ENCODE assay signal across 13 mouse cellular contexts in genomic region chr9:62541606-62542005, GRCm38 (mm10). TPM values are rescaled to one million over a fixed set of nuclear protein-coding genes. Genes with fewer than 3 reads are reported as not detected.
DNase-seq lines count a peak whose midpoint lies in the region; ATAC-seq and TF ChIP-seq lines count a peak whose summit lies in the region.
"Had no signal": no experiment of that assay in that cellular context is flagged by ENCODE, and none has a peak within 500 bp of the region (broad histone marks: within the 10 kb centered on the region; RNA-seq: fewer than 3 reads in every experiment).

No protein-coding gene starts in this region.

- H3K9ac ChIP-seq in midbrain, embryonic 11.5 days (ENCODE audit: low read length) = no peak overlapping the region; the same call in 1 of the 2 replicates
- H3K9ac ChIP-seq in forebrain, embryonic 14.5 days (ENCODE audit: low read length) = peak overlapping the region; percentile 40; the same call in 1 of the 2 replicates
- H3K9ac ChIP-seq in hindbrain, postnatal 0 days (replicated peaks; ENCODE audit: low read length) = no peak overlapping the region
- H3K9ac ChIP-seq in neural tube, embryonic 15.5 days (replicated peaks) = no peak overlapping the region
- H3K9ac ChIP-seq: liver, embryonic 13.5 days had no signal

- no peak for TF ChIP-seq CTCF in hindbrain, postnatal 0 days (IDR thresholded peaks at IDR 0.05; ENCODE audit: low read depth)

- peaks cover 54% of the 10 kb centered on the region for H3K27me3 ChIP-seq in midbrain, embryonic 10.5 days (ENCODE audit: low read depth, poor library complexity, severe bottlenecking)
- H3K27me3 ChIP-seq in midbrain, embryonic 11.5 days (ENCODE audit: control insufficient read depth, insufficient read depth, low read length) = no peaks in the 10 kb centered on the region; the same call in 1 of the 2 replicates
- no peaks in the 10 kb centered on the region for H3K27me3 ChIP-seq in forebrain, embryonic 14.5 days (replicated peaks; ENCODE audit: control insufficient read depth, insufficient read depth, low read length)
- no peaks in the 10 kb centered on the region for H3K27me3 ChIP-seq in hindbrain, postnatal 0 days (ENCODE audit: insufficient read depth, low read length)
- no peaks in the 10 kb centered on the region for H3K27me3 ChIP-seq in neural tube, embryonic 15.5 days (replicated peaks)

- no peaks in the 10 kb centered on the region for H3K36me3 ChIP-seq in midbrain, embryonic 10.5 days
- no peaks in the 10 kb centered on the region for H3K36me3 ChIP-seq in midbrain, embryonic 11.5 days (ENCODE audit: control insufficient read depth, insufficient read depth, low read length)
- H3K36me3 ChIP-seq in forebrain, embryonic 14.5 days (ENCODE audit: control insufficient read depth, insufficient read depth, low read length) = no peaks in the 10 kb centered on the region
- no peaks in the 10 kb centered on the region for H3K36me3 ChIP-seq in hindbrain, postnatal 0 days (ENCODE audit: insufficient read depth, low read length)
- no peaks in the 10 kb centered on the region for H3K36me3 ChIP-seq in neural tube, embryonic 15.5 days
- H3K36me3 ChIP-seq: liver, embryonic 13.5 days had no signal

- ATAC-seq in midbrain, embryonic 11.5 days (ENCODE audit: low FRiP score) = no peak
- ATAC-seq in forebrain, embryonic 14.5 days = no peak
- no peak for ATAC-seq in hindbrain, postnatal 0 days
- no peak for ATAC-seq in neural tube, embryonic 15.5 days (ENCODE audit: low FRiP score)
- no peak for ATAC-seq in CD4-positive, CD25-positive, alpha-beta regulatory T cell, adult 4 months
- ATAC-seq: inflammation-experienced regulatory T-cells, adult 6 months had no signal

- 62% methylated on average over 10 of the region's 10 CpGs for WGBS in midbrain, embryonic 10.5 days
- 53% methylated on average over 10 of the region's 10 CpGs for WGBS in midbrain, embryonic 11.5 days
- WGBS in forebrain, embryonic 14.5 days = 54% methylated on average over 10 of the region's 10 CpGs
- 49% methylated on average over 10 of the region's 10 CpGs for WGBS in hindbrain, postnatal 0 days
- WGBS in neural tube, embryonic 15.5 days = 55% methylated on average over 10 of the region's 10 CpGs

- H3K4me3 ChIP-seq in midbrain, embryonic 10.5 days = no peak overlapping the region
- H3K4me3 ChIP-seq in midbrain, embryonic 11.5 days (ENCODE audit: low read depth, low read length) = no peak overlapping the region
- no peak overlapping the region for H3K4me3 ChIP-seq in forebrain, embryonic 14.5 days (ENCODE audit: low read depth, low read length)
- no peak overlapping the region for H3K4me3 ChIP-seq in hindbrain, postnatal 0 days (ENCODE audit: low read length)
- H3K4me3 ChIP-seq in neural tube, embryonic 15.5 days (replicated peaks) = no peak overlapping the region
- H3K4me3 ChIP-seq: liver, embryonic 13.5 days had no signal

- H3K4me1 ChIP-seq in midbrain, embryonic 10.5 days = peaks cover 54% of the 10 kb centered on the region
- peaks cover 12% of the 10 kb centered on the region for H3K4me1 ChIP-seq in midbrain, embryonic 11.5 days (ENCODE audit: control insufficient read depth, insufficient read depth, low read length)
- peaks cover 50% of the 10 kb centered on the region for H3K4me1 ChIP-seq in forebrain, embryonic 14.5 days (ENCODE audit: control insufficient read depth, insufficient read depth, low read length)
- H3K4me1 ChIP-seq in hindbrain, postnatal 0 days (ENCODE audit: insufficient read depth, low read length) = peaks cover 26% of the 10 kb centered on the region
- peaks cover 54% of the 10 kb centered on the region for H3K4me1 ChIP-seq in neural tube, embryonic 15.5 days
- H3K4me1 ChIP-seq: liver, embryonic 13.5 days had no signal

- H3K27ac ChIP-seq in midbrain, embryonic 10.5 days (replicated peaks) = peak overlapping the region; percentile 60
- H3K27ac ChIP-seq in midbrain, embryonic 11.5 days (ENCODE audit: low read depth, low read length) = no peak overlapping the region
- H3K27ac ChIP-seq in forebrain, embryonic 14.5 days (ENCODE audit: low read depth, low read length) = peak overlapping the region; percentile 95
- H3K27ac ChIP-seq in hindbrain, postnatal 0 days = peak overlapping the region; percentile 88
- H3K27ac ChIP-seq in neural tube, embryonic 15.5 days (replicated peaks) = peak overlapping the region; percentile 72
- H3K27ac ChIP-seq: liver, embryonic 13.5 days had no signal

- no peak overlapping the region for H3K4me2 ChIP-seq in midbrain, embryonic 11.5 days
- no peak overlapping the region for H3K4me2 ChIP-seq in forebrain, embryonic 14.5 days (ENCODE audit: low read length)
- H3K4me2 ChIP-seq in hindbrain, postnatal 0 days (ENCODE audit: low read depth, low read length) = no peak overlapping the region
- H3K4me2 ChIP-seq in neural tube, embryonic 15.5 days = no peak overlapping the region
- H3K4me2 ChIP-seq: liver, embryonic 13.5 days had no signal

- no peak for DNase-seq in midbrain, embryonic 10.5 days (ENCODE audit: low spot score)
- no peak for DNase-seq in midbrain, embryonic 11.5 days (ENCODE audit: low spot score, missing footprints)
- DNase-seq in forebrain, embryonic 14.5 days (ENCODE audit: low spot score) = no peak
- DNase-seq in hindbrain, postnatal 0 days (ENCODE audit: low spot score) = no peak
- no peak for DNase-seq in heart, adult 9 months (ENCODE audit: low spot score in 2 of 2)
- DNase-seq in kidney, postnatal 36 days = no peak
- DNase-seq: embryo, embryonic 11 days; liver, embryonic 13.5 days; lung, postnatal 14 days; right cerebral cortex, adult 18-20 months had no signal

- no peaks in the 10 kb centered on the region for H3K9me3 ChIP-seq in midbrain, embryonic 10.5 days (replicated peaks)
- H3K9me3 ChIP-seq in midbrain, embryonic 11.5 days (ENCODE audit: control insufficient read depth, low read length) = no peaks in the 10 kb centered on the region
- H3K9me3 ChIP-seq in forebrain, embryonic 14.5 days (replicated peaks; ENCODE audit: control insufficient read depth, low read length) = no peaks in the 10 kb centered on the region
- no peaks in the 10 kb centered on the region for H3K9me3 ChIP-seq in hindbrain, postnatal 0 days (ENCODE audit: low read length)
- H3K9me3 ChIP-seq in neural tube, embryonic 15.5 days (replicated peaks) = no peaks in the 10 kb centered on the region
- H3K9me3 ChIP-seq: liver, embryonic 13.5 days had no signal

RNA-seq across cellular contexts. Expression of gene Coro2b, which starts 4.8 kb away (rescaled TPM):
- 12.8 and 16.2 TPM in 2 replicates for polyA plus RNA-seq in midbrain, embryonic 10.5 days (2016; fragmentation: Nextera tagmentation; extraction: Ambion mirVana)
- polyA plus RNA-seq in midbrain, embryonic 11.5 days (2014; fragmentation: Nextera tagmentation; extraction: Ambion mirVana) = 15.3 and 15.7 TPM in 2 replicates
- polyA plus RNA-seq in forebrain, embryonic 14.5 days (2014; fragmentation: Nextera tagmentation; extraction: Ambion mirVana) = 29.0 and 33.2 TPM in 2 replicates
- 42.6 and 47.2 TPM in 2 replicates for total RNA-seq in hindbrain, postnatal 0 days (2014; rRNA removed)
- polyA plus RNA-seq in hindbrain, postnatal 0 days (2015; fragmentation: Nextera tagmentation; extraction: Ambion mirVana) = 24.7 and 25.0 TPM in 2 replicates
- 34.3 and 38.2 TPM in 2 replicates for polyA plus RNA-seq in neural tube, embryonic 15.5 days (2015; fragmentation: Nextera tagmentation; extraction: Ambion mirVana)
- polyA plus RNA-seq in CD4-positive, CD25-positive, alpha-beta regulatory T cell, adult 4 months (2017; shearing (Covaris generic)) = 1 to 10 TPM; 2.7 to 3.6 TPM
